Mouse (Mus musculus): Measurements from ENCODE around the gene Id4. TPM values are rescaled to one million over a fixed set of nuclear protein-coding genes. Genes with fewer than 3 reads are reported as not detected.

Id4 gene
- total RNA-seq (2021), result 10 to 100 TPM; 41.2 to 44.4 TPM
- long read RNA-seq, experiment 1, transcript Id4-201 (3 exons, 3,849 nt), result major isoform, 152 of 164 reads
- long read RNA-seq, experiment 1, partial matches to known transcripts, result 3 of 164 reads
- long read RNA-seq, experiment 1, other reads (novel, unspliced or antisense), result 9 of 164 reads
- long read RNA-seq, experiment 2, transcript Id4-201 (3 exons, 3,849 nt), result major isoform, 158 of 188 reads
- long read RNA-seq, experiment 2, partial matches to known transcripts, result 1 of 188 reads
- long read RNA-seq, experiment 2, other reads (novel, unspliced or antisense), result 29 of 188 reads

DNA sequence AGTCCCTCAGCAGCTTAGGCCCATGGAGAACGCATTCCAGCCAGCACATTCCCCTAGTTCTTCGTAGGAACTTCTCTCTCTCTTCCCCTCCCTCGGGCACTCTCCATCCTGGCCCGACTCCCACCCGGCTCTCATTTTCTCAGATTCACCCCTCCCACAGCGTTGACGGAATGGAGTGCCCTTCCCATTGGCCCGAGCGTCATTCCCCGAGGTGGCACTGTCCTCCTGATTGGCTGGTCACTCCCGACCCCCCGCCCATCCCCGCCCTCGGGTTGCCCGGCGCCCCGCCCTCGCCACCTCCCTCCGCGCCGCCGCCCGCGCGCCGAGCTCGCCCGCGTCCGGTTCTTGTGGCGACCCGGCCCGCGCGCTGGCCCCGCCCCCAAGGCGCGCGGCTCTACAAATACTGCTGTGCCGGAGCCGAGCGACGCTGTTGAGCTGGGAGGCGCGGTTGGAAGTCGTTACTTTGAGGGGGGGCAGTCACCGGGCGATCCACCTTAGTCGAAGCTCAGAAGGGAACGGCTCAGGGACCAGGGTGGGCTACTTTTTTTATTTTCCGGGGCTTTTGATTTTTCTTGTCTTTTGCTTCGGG, at the start of gene Id4:
TSS of gene Id4 (plus strand) at position 539 of the 589 bp plus-strand sequence.
- DNase-seq (ENCODE audit: low spot score in 2 of 2), result peak; percentile 84 to 96

DNA sequence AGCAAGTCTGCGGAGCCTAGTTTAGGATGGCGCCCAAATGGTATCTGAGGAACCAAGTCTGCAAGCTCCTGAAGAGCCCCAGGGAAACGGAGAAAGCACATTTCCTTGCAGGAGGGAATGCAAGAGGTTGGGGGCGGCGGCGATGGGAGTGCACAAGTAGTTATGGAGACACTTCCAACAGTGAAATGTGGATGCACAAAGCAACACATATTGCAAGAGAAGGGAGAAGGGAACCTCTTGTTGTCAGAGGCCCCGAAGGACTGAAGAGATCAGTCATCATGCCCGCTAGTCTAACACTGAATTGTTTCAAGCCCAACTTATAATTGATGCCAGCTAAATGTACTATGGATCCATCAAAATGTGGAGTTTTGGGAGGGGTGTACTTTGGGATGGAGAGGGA, 33.9 kb upstream of the Id4 start:
- DNase-seq (ENCODE audit: low spot score in 2 of 2), result peak; percentile 4 to 16

DNA sequence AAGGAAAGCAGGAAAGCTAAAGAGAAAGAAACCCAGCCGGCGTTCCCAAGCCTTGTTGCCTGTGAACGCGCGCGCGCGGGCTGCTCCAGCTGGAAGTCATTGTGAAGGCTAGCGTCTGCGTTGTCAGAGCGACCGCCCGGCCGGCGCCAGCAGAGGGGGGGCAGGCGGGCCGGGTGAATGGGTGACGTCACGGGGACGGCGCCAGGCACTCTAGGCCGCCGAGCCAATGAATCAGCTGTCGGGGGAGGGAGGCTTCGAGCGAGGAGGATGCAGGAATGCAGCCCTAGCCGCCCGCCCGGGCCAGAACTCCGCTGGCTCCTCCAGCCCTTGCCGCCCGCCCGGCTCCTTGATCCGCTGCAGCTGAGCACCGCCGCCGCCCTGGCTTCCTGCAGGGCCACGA, 33.3 kb upstream of the Id4 start:
- peak; percentile 87 to 95 for DNase-seq (ENCODE audit: low spot score in 2 of 2)

DNA sequence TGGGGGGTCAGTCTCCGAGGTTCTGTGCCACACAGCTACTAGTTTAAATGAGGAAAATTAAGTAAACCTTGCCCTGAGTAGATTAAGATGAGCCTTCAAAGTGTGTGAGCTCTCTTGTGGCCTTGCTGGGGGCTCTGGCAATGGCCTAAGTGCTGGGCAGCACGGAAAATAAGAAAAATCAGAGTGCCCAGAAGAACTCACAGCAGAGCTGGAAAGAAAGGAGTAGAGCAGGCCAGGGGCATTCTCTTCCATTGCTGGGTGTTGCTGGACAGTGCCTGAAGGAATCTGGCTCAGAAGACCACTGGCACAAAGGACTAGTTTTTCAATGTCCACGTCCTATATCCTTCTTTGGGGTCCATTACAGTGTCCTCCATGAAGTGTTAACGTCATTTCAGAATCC, 32.9 kb upstream of the Id4 start:
- DNase-seq (ENCODE audit: low spot score in 2 of 2), result no peak

DNA sequence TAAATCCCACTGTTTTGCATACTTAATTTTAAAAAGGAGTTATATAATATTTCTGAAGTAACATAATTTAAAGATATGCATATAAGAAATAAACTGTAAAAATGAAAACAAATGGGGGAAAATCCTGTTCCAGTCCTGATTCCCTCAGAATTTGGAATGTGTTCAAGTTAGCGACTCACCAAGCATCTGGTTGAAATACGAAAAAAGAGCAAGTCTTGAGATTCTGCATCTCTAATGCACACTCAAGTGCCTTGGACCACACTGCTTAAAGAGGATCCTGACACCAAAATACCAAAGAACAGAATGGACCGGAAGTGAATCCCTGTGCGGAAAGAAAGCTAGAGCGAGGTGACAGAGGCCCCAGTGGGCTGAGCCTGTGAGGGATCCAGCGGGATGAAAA, 30.0 kb upstream of the Id4 start:
- DNase-seq (ENCODE audit: low spot score in 2 of 2), result peak; percentile 4

DNA sequence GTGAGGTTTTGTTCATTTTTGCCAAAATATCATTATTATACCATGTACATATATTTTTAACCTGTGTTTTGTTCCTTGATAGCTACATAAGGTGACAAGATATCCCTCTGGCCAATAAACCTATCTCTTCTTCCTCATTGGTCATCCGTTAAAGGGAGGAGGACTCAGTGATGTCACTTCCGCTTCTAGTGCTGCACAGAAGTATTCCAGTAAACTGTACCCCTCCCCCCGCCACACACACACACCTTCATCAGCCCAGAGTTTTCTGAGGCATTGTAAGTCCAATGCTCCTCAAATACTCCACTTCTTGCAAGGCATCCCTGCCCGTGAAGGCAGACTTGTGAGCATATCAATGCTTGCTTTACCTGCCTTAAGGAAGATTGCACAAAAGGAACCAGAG, 24.6 kb upstream of the Id4 start:
- no peak for DNase-seq (ENCODE audit: low spot score in 2 of 2)

DNA sequence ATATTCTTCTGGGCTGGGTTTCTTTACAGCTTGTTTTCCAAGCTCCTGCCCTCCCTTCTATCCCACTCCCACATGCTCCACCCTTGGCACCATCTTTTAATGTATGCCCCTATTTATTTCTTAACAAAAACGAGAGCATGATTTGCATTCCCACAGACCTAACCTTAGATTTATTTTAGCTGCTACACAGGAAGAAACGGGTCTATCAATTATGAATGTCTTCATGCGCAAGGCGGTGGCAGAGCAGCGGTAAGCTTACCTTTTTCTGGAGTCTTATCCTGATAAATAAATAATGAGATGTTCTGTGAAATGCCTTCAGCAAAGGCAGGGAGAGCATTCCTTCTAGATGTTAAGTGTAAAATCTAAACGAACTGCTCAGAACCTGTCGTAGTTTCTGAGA, 24.2 kb upstream of the Id4 start:
- DNase-seq (ENCODE audit: low spot score in 2 of 2), result no peak

DNA sequence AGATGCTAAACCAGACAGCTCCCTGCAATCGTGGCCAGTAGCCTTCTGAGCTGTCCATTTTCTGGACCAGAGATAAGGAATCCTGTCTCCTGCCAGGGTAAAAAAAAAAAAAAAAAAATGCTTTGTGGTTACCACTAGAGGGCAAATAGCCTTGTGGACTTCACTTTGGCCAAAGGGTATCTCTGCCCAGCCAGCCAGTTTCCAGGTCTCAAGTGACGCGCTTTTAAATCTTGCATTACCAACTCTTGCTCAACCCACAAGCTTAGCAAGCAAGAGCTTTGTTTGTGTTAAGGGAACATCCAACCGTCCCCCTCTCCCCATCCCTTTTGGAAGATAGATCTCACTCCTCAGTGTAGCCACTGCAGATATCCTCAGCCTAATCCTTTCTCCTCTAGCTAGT, 23.5 kb upstream of the Id4 start:
- peak; percentile 7 to 9 for DNase-seq (ENCODE audit: low spot score in 2 of 2)

DNA sequence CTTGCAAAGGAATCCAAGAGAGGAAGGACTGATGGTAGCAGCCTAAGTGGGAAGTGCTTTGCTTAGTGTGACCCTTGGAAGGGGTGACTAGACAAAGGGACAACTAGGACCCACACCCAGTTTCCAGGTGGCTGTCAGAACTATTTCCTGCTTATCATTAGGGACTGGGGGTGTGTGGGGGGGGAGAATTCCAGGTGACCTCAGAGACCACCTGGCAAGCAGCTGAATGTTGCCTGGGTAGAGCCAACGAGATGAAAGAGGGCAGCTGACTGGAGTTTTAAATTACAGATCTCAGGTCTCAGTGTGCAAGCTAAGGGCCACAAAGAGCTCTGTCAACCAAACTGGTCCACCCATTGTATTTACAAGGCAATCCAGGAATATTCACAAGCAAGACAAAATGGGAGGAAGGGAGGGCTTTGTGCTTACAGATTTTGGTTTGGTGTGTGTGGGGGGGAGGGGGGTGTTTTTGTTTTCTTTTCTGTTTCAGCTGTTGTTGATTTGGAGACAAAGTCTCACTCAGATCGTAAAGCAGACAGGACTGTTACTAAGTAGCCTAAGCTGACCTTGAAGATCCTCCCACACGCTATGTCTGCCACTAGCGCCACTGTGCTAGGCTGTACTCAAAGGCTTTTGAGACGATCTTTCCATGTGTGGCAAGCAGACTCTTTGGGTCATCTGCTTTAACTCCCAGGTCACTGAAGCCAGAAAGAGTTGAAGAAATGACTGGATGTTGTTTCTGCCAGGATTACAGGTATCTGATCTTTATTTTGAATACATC, 15.6 kb upstream of the Id4 start:
- no peak for DNase-seq (ENCODE audit: low spot score in 2 of 2)

DNA sequence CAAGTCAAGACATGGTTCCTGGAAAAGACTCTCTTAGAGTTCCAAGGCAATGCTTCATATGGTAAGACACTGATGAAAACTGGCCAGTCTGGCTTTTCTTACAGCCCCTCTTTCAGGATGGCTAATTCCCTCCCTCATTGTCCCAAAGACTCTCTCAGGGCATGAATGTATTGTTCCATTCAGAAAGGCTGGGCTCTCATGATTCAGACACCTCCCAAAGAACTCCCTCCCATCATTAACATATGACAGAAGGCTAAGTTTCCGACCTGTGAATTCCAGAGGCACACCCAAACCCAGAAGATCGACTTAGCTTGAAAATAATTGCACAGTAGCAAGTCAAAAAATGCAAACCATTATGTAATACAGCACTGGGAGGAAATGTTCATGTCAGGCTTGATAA, 8.5 kb upstream of the Id4 start:
- no peak for DNase-seq (ENCODE audit: low spot score in 2 of 2)

DNA sequence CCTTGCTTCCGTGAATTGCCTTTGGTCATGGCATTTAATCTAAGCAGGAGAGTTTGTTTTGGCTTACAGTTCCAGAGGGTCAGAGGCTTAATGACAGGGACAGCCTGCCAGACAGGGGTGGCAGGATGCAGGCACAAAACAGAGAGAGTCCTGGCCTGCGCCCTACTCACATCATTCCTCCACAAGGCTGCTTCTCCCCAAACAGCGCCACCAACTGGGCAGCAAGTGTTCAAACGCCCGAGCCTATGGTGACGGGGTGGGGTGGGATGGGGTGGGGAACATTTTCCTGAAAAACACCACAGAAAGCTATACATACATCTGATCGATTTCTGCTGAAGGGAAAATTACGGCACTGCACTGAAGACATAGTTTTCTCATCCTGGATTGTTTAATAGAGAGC, 6.0 kb upstream of the Id4 start:
- no peak for DNase-seq (ENCODE audit: low spot score in 2 of 2)

DNA sequence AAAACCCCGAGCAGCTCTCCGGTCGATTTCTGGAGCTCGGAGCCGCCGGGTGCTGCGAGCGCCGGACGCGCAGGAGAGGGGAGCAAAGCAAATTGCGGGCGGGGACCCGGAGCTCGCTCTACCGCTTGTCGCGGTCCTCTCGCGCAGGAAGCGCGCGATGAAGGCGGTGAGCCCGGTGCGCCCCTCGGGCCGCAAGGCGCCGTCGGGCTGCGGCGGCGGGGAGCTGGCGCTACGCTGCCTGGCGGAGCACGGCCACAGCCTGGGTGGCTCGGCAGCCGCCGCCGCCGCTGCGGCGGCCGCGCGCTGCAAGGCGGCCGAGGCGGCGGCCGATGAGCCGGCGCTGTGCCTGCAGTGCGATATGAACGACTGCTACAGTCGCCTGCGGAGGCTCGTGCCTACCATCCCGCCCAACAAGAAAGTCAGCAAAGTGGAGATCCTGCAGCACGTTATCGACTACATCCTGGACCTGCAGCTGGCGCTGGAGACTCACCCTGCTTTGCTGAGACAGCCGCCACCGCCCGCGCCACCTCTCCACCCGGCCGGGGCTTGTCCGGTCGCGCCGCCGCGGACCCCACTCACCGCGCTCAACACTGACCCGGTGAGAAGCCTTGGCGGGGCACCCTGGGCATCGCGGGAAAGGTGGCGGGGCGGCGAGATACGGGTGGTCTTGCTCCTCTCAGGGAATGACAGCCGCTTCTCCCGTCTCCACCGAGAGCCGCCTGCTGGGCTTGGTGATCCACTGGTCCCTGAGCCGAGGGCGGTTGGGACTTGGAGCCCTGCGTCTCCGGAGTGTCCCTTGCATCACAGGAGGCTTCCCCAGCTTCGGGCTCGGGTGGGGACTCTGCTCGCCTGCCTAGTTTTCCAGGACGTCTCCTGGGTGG, 553 bp downstream of the Id4 start:
- peak; percentile 16 to 39 for DNase-seq (ENCODE audit: low spot score in 2 of 2)

DNA sequence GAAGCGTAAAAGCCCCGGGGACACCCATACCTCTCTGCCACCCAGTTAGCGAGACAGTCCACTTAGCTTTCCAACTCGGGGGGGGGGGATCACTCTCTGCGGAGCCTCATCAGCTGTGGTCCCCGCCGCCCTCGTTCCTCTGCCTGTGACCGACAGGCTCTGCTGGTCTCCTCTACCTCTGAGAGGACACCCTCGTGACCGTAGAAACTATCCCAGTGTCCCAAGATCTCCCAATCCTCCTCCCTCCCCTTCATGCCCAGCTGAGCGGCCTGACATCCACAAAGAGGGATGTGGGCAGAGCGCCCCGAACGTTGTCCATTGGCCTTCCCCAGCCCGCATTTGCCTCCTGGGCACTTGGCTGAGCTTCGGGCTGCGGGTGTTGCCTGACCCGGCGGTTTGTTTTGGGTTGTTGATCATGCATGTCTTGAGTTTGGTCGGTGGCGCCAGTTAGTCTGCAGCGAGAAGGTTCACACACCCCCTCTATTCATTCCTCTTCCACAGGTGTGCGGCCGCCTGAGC, 1.5 kb downstream of the Id4 start:
- peak in 1 of 2 experiments; percentile 17 for DNase-seq (ENCODE audit: low spot score in 2 of 2)

DNA sequence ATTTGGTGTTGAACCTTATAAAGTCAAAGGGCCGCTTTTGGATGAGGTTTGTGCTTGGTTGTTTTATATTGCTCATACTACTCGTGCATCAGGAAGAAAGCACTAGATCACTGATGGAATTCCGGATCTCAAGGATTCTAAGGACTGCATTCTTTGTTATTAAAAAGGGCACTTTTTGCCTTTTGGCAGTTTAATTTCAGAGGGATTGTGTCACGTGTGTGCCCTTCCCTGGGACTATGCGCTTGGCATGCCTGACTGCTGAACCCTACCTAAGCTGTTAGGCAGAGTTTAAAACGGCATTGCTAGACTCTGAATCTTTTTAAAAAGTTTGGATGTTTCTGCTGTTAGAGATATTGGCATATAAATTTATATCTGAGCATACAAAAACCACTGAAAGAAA, 4.0 kb downstream of the Id4 start:
- DNase-seq (ENCODE audit: low spot score in 2 of 2), result no peak

DNA sequence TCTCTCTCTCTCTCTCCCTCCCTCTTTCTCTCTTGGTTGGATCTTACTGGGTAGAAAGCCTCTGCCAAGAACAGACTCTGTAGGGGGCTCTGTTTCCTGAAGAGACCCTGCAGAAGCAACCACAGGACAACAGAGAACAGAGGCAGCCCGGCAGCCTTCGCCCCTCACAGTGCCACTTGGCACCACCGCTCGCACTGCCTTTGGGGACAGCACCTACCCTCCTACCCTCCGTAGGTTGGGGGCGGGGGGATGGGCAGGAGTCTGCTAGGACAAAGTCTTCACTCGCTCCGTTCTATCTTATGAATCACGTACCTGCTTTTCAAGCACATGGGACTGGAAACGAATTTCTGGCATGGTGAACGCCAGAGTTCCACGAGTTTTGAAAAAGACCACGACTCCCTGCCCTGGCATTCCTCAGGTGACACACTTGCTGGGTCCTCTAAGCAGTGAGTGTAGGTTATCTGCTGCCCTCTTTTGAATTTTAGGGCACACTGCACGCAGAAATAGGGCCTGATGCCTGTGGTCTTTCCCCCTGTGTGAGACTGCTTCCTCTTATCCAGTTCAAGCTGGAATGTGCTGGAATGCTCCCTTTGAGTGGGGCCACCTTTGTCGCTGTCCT, 12.5 kb downstream of the Id4 start:
- DNase-seq (ENCODE audit: low spot score in 2 of 2), result peak; percentile 54 to 62

DNA sequence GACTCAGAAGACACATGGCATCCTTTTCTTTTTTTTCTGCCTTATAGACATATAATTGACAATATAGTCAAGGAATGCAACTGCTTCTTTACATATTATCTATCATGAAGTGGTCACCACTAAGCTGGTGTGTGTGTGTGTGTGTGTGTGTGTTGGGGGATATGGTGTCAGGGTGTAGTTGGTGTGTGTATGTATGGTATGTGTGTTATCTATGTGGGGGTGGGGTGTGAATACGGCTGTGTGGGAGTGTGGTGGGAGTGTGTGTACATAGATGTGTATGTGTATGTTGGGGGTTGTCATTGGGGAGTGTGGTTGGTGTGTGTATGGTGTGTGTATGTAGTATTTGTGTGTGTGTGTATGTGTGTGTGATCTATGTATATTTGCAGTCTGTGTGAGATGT, 13.1 kb downstream of the Id4 start:
- DNase-seq (ENCODE audit: low spot score in 2 of 2), result no peak

DNA sequence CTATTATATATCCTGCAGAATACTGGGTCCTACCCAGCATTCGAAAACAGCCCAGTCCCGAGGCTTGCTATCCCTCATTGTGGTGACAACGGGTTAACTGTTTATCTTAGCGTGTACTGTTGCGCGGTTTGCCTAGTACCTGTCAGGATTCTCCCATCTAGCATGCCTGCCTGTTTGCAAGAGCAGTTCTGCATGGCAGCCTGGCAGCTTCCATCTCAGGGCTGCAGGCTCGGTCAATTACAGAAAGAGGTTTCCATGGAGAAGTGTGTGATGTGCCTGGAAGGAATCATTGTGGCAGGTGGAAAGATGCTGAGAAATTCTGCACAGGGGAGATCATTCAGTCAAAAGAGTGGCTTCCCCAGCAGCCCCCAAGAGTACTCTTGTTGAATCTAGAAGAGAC, 16.0 kb downstream of the Id4 start:
- DNase-seq (ENCODE audit: low spot score in 2 of 2), result no peak

DNA sequence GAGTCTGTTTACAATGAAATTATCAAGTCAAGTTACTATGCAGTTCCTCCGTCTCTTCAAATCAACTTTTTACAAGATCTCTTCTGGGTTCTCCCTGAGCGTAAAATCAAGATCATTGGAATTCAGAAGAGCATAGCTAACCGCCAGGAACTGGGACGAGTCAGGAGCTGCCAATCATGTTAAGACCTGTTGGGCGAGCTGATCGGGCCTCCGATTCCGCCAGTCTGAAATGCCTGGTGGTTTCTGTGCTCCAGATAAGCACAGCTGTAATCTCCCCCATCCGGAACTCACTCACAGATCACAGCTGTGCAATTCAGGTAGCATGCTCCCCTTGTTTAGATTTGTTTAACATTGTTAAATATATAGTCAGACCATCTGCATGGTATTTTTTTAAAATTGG, 23.4 kb downstream of the Id4 start:
- no peak for DNase-seq (ENCODE audit: low spot score in 2 of 2)

DNA sequence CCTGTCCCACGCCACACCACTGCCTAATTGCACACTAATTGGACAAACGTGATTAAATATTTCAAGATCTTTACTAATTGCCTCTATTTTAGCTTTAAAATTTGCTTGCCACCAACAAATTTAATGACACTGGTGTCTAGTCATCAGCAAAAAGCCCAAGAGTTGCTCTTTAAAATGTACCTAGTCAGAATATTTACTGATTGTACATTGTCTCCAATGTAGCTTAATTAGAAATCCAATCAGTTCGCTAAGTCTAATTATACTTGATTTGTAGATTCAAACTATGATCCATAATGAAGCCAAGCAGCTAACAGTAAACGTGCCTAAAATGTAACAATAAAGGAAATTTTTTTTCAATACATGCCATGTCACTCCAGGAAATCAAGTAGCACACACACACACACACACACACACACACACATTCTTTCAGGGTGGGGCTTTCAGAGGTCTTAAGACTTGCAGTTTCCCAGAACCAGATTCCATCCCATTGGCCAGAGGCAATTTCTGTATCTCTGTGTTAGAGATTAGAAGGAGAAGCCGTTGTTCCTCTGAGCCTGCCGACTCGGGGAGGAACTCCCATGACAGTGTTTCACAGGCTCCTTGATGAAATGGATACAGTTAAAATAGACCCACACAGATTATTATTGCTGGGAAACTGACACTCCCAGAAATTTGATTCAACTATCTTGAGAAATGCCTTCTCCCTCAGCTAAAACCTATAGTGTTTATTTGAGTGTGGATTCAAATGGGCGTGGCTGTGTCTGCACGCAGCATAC, 24.1 kb downstream of the Id4 start:
- DNase-seq (ENCODE audit: low spot score in 2 of 2), result no peak

DNA sequence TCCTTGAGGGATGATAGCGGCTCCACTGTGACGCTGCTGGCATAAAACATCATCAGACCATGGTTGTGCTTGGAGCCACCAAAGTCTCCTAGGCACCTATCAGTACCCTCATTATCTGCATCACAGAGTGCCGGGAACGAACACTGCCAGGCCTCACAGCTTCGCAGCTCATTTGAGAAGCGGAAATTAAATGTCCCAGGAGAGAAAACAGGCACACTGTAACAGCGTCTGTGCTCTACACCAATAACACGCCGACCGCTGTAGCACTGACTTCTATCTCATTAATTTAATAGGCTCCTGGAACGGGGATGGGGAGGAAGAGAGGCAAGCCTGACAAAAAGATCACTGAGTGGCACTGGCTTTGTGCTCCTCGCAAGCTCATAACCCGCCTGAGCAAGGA, 29.4 kb downstream of the Id4 start:
- DNase-seq (ENCODE audit: low spot score in 2 of 2), result peak; percentile 9 to 14

All from layer of hippocampus, postnatal 14 days (tissue).